Mouse (Mus musculus) CD4-positive, CD25-positive, alpha-beta regulatory T cell, adult 2 months (primary cell): Measurements from ENCODE around the gene Tmem102.
A peak's percentile ranks its signal among the peaks of the same experiment; 100 is the strongest.

ENCODE experiments used
- DNase-seq: peaks from one replicate; pipeline ENCODE4 v3.0.0-alpha.2; 2012; ENCODE audit warnings: low read depth, low spot score

Tmem102 gene

DNA sequence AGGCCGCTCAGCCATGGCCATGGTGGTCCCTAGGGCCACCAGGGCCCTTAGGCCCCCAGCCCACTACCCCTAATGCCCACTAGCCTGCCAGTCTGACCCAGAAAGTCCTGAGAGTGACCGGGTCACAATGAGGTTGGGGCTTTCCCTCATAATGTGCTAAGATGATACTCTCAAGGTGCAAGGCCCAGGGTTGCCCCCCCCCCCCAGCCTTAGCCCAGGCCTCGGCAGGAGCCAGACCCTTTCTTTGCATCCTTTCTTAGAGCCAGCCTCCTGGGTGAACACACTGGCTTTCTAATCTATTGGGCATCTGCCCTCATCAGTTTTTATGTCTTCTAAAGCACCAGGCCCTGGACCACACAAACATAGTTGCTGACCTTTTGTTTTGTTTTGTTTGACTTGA is 16.7 kb upstream of the Tmem102 start, which contains the start of gene Spem1:
Gene Spem1 (minus strand): TSS at position 101 of the 400 bp plus-strand sequence.
- no peak for DNase-seq

GRCm38 (mm10) chr11:69818871-69819270 is 13.4 kb upstream of the Tmem102 start:
- no peak for DNase-seq

DNA sequence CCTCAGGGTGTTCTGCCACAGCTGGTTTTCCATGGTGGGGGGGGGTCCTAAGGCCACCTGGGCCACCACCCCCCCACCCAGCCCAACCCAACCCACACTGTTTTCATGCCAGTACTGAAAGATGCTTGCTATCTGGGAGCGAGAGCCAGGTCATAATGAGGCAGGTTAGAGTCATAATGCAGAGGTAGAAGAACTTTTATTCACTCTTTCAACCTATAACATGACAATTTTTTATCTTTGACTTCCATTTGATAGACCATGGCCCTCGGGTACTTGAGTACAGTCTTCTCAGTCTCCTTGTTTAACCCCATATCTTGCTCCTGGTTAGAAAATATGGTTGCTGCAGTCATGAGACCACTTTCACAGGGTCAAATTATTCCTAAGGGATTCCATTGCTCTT is 12.9 kb upstream of the Tmem102 start, which contains the start of gene Spem2:
Gene Spem2 (minus strand): TSS at position 101 of the 400 bp plus-strand sequence.
- DNase-seq = no peak

GRCm38 (mm10) chr11:69816520-69816919 is 11.1 kb upstream of the Tmem102 start:
- no peak for DNase-seq

DNA sequence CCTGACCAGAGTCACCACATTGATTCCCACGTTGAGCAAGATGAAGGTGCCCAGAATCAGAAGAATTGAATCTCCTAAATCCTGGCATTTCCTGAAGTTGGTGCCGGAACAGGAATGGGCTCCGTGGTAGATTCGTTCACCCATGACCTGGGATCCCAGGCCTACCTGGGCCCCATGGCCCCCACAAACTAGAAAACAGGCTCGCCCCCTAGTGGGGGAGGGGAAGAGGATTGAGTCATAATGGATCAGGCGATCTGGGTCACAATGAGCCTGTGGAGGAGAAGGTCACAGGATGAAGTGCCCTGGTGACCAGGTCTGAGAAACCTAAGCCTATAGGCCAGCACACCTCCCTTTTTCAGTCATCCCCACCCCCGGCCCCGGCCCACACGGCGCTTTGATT is 9.7 kb upstream of the Tmem102 start, which contains the start of gene Gm39566:
Gene Gm39566 (minus strand): TSS at position 144 of the 400 bp plus-strand sequence.
- DNase-seq = no peak

DNA sequence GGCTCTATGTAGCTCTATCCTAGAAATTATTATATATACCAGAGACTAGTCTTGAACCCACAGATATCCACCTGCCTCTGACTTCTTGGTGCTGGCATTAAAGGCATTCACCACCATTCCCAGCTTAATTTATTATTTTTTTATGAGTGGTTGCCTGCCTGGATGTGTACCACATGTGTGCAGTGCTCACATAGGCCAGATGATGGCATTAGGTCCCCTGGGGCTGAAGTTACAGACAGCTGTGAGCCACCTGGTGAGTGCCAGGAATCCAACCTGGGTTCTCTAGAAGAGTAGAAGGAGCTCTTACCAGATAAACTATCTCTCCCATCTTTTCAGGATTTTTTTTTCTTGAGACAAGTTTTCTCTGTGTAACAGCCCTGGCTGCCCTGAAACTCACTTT is 4.9 kb upstream of the Tmem102 start:
- DNase-seq = no peak

GRCm38 (mm10) chr11:69807641-69808040 is 2.2 kb upstream of the Tmem102 start:
- DNase-seq = no peak

DNA sequence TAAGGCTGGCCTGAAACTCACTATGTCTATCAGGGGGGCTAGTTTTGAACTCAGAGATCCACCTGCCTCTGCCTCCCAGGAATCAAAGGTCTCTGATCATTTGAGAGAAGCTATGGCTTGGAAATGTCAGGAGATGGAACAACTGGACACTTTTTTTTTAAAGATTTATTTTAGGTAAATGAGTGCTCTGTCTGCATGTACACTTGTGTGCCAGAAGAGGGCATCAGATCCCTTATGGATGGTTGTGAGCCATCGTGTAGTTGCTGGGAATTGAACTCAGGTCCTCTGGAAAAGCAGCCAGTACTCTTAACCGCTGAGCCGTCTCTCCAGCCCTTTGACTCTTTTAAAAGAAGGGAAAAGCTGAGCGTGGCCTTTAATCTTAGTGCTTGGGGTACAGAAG is 954 bp upstream of the Tmem102 start:
- DNase-seq = no peak

GRCm38 (mm10) chr11:69804652-69804940 is 828 bp downstream of the Tmem102 start:
- DNase-seq = no peak

GRCm38 (mm10) chr11:69803786-69804651 is 1.4 kb downstream of the Tmem102 start:
- DNase-seq = peak; percentile 85

- DNase-seq = no peak
Observed at GRCm38 (mm10) chr11:69803328-69803727, 2.1 kb downstream of the Tmem102 start.

DNA sequence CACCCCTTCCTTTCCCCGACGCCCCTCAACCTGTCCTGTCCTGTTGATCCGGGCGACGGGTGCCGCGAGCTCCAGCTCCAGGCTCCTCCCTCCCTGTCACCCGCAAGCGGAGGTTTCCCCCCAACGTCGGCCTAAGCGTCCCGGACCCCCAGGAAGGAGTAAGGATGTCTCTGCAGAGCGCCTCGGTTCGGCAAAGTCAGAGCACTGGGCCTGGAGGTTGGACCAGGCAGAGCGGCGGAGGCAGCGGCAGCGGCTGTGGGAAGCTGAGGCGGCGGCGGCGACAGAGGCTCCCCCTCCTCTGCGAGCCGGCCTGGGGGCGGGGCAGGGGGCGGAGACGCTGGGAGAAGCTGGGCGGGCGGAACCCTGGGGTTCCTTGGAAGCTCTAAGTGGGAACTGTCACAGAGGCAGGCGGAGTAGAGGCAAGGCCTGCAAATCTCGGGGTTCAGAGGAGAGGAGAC is 2.7 kb downstream of the Tmem102 start:
- DNase-seq = peak; percentile 82

DNA sequence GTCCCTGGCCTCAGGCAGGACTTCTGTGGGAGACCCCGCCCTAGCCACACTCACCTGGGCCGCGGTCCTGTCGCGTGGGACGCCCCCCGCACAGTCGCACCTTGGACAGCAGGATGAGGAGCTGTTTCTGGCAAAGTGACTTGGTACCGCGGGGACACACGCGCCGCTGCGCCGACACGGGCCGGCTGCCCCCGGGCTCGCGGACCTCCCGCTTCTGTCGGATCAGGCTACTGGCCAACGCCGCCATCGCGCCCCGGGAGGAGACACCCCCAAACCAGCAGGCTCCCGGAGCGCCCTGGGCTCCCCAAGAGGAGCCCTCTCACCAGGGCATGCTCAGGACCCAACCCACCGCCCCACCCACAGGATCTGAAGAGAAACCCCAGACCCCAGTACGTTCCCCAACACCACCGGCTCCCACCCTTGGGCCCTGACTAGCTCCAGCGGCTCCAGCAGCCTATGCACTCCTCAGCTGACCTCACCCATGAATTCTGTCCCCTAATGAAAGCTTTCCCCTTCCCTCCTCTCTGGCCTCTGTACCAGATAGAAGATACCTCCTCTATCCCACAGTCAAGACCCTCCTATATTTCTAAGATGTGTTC is 3.9 kb downstream of the Tmem102 start, which contains the start of gene Fgf11:
Gene Fgf11 (minus strand): TSS at position 479 of the 599 bp plus-strand sequence.
- peak; percentile 28 for DNase-seq

- peak; percentile 27 for DNase-seq
Observed at GRCm38 (mm10) chr11:69800392-69801197, 4.8 kb downstream of the Tmem102 start.

DNA sequence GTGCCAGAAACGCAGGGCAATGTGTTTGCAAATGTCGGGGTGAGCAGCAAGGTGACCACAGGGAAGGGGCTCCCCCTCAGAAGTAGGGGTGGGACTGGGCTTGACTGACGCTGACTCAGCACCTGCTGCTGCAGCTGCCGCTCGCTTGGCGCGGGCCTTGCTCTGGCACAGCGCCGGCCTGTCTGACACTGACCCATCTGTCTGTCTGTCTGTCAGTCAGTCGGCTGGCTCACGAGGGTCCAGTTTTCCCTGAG is 5.4 kb downstream of the Tmem102 start:
- DNase-seq = peak; percentile 36

DNA sequence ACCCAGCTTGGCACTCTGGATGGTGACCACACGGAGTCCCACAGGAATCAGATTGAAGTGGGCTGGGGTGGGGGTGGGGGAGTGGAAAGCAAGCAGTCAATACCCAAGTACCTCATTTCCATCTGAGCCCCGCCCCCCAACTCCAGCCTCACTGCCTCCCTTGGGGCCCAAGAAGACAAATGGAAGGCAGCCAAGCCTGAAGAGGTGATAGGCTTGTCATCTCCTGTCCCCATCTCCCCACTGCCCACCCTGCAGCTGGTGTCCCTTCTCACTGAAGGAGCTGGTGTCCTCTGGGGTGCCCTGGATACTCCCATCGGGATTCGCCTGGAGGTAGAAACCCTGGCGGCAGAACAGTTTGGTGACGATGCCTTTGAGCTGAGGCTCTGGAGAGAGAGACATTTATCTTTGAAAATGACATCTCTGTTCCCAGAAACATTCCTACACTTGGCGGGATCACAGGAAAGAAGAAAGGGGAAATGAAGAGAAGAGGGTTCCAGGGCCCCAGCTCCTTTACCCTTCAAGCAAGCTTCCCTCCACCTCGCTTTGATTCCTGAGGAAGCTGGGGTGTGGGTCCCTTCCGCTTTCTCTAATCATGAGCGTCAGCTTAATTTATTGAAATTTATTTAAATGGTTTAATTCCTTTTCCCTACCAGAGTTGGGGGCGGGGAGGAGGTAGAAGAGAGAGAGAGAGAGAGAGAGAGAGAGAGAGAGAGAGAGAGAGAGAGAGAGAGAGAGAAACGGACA is 5.9 kb downstream of the Tmem102 start:
- no peak for DNase-seq

GRCm38 (mm10) chr11:69797924-69798323 is 7.5 kb downstream of the Tmem102 start:
- DNase-seq = no peak

DNA sequence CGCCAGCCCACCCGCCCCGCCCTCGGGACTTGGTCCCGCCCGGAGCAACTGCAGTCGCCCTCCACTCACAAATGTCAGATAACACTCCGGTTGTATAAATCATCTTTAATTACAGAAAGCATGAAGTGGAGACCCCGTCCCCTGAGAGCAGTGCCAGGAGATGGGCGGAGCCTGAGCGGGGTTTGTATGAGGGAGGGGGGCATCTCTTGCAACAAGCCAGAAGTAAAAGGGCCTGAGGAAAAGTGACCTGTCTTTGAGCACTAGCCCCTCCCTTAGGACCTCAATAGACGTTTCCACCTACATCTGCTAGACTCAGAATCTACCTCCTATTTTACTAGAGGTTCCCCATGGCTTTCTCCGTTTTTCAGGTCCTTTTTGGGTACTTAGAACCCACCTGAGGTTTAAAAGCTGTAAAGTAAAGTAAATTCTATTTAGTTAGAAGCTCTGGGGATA is 9.4 kb downstream of the Tmem102 start:
- DNase-seq = peak; percentile 42

DNA sequence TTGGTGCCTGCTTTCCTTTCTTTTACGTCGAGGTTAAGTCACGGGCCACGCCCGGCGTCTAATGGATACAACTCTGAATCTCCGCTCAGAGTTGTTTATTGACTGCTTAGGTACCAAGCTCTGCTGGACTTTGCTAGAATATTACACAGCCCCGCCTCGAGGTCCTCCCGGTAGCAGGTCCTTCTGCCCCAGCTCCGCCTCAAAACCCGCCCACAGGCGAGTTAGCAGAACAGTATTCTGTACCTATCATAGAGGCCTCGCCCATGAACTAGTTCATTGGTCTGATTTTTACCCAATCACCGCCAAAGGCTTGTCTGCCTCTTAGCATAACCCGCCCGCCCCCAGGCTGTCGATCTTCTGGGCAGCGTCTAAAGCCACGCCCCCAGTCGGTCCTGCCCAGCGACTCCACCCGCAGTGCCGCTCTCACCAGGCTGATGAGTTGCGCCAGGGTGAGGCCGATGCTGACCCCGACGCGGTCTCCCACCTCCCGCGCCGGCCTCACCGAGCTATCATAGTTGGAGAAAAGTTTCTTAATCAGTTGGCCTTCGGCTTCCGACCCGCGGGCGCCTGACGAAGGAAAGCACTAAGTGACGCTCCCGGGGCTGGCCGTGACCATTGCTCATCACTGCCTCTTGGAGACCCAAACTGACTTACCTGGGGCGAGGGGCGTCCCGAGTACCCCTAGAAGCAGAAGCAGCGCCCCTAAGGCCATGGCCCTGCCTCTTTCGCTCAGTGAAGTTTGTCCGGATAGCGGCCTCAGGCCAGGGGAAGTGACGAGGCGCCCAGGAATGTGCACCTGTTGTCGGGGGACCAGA is 10.0 kb downstream of the Tmem102 start, which contains the start of gene Chrnb1:
Gene Chrnb1 (minus strand): TSS at position 776 of the 815 bp plus-strand sequence.
- DNase-seq = peak; percentile 95

GRCm38 (mm10) chr11:69793429-69793828 is 12.0 kb downstream of the Tmem102 start:
- no peak for DNase-seq
